Mouse (Mus musculus) adrenal gland, adult 18-20 months (tissue): ENCODE data around the gene Usp19. TPM values are rescaled to one million over a fixed set of nuclear protein-coding genes. Genes with fewer than 3 reads are reported as not detected.
A peak's percentile ranks its signal among the peaks of the same experiment; 100 is the strongest.

Experiments used
- DNase-seq, 2 experiments: peaks; one replicate each; pipeline ENCODE4 v3.0.0; 2021 to 2022; ENCODE audit warnings: low spot score in 2 of 2
- total RNA-seq, 2 experiments: library from RNA; stranded (reverse); gene quantifications; 1 replicate in 1 of 2; 2 replicates in 1 of 2; pipeline ENCODE4 v1.2.3; 2021

Gene Usp19
- total RNA-seq, 2 experiments from 2014 or later = 172 to 248 TPM

GRCm38 (mm10) chr9:108493246-108493645 lies 2.8 kb downstream of the Usp19 start:
- no peak for DNase-seq

DNA sequence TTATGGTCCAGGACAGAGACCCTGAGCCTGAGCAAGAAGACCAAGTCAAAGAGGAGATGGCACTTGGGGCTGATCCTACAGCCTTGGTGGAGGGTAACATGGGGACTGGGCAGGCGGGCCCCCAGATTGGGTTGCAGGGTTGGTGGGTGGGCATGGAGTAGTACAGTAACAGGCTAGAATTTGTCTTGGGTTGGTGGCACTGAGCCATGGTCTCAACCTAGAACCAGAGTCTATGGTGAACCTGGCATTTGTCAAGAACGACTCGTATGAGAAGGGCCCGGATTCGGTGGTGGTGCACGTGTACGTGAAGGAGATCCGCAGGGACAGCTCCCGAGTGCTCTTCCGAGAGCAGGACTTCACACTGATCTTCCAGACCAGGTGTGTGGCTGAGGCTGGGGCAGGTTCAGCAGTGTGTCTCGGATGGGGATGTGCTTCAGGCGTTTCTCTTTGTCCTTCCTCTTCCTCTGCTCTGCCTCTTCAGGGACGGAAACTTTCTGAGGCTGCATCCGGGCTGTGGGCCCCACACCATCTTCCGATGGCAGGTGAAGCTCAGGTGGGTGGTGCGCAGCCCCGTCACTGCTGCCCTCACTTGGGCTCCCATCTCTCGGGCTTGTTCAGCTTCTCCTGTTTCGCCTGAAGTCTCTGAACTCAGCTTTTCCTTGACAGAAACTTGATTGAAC lies 3.9 kb downstream of the Usp19 start:
- no peak for DNase-seq

DNA sequence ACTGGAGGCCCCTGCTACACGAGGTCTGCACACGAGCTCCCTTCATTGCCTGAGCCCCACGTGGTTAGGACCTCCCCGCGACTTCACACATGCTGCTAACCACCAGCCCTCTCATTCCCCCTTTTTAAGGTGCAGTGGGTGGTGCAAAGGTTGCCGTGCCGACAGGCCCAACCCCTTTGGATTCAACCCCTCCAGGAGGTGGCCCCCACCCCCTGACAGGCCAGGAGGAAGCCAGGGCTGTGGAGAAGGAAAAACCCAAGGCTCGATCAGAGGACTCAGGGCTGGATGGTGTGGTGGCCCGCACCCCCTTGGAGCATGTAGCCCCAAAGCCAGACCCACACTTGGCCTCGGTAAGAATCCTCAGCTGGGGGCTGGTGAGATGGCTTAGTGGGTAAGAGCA lies 4.5 kb downstream of the Usp19 start:
- DNase-seq = peak in 1 of 2 experiments; percentile 20

- no peak for DNase-seq
Observed at GRCm38 (mm10) chr9:108499231-108499630, 8.8 kb downstream of the Usp19 start.

DNA sequence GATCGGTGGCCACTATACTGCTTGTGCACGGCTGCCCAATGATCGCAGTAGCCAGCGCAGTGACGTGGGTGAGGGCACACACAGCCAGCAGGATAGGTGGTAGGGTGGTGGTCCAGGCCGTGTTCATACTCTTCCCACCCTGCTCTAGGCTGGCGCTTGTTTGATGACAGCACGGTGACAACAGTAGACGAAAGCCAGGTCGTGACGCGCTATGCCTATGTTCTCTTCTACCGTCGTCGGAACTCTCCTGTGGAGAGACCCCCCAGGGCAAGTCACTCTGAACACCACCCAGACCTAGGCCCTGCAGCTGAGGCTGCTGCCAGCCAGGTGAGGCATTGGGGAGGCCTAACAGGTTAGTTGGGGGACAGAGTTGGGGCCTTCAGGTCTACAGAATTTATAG lies 9.5 kb downstream of the Usp19 start:
- no peak for DNase-seq

GRCm38 (mm10) chr9:108506901-108507300 lies 16.5 kb downstream of the Usp19 start:
- no peak for DNase-seq

GRCm38 (mm10) chr9:108507619-108508434 lies 17.4 kb downstream of the Usp19 start, which contains the start of gene Qars:
Qars (plus strand) TSS chr9:108507706.
- peak; percentile 88 for DNase-seq

GRCm38 (mm10) chr9:108508776-108509175 lies 18.4 kb downstream of the Usp19 start:
- DNase-seq = no peak

DNA sequence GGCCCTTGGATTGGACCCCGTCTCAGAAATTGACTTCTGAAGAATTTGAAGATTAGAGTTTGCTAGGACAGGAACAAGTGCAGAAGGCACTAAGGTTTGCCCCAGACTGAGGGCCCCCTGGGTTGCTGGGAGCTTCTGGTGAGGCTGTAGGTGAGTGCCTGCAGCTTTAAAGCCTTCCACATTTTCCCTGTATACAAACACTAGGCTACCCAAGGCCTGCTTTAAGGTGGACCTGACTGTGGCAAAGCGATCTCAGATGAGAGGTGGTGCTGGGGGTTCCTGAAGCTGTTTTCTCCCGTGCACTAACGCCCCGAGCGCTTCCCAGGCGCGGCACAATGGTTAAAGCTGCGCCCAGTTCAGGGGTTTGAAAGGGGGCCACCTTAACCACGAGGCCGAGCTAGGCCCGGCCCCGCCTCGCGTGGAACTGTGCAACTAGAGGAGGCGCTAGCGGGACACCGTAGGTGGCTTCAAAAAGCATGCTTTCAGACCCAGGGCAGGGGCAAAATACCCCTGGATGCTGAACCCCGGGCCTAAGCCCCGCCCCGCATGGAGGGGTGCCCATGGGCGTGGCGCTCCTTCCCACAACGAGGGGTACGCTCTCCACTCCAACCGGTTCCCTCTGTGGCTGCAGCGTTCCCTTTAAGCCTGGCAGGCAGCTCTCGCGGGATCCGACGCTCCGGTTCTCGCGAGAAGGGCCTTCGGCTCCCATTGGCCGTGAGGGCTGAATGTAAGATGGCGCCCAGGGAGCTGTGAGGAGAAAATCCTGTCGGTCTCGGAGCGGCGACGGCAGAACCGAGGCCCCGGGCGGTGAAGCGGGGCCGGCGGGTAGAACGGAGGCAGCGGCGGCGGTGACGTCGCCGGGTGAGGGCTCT lies 26.2 kb downstream of the Usp19 start, which contains the start of gene Qrich1:
TSS of gene Qrich1 (plus strand) at position 427 of the 872 bp plus-strand sequence.
- DNase-seq = peak; percentile 88 to 93

GRCm38 (mm10) chr9:108517253-108517930 lies 27.0 kb downstream of the Usp19 start:
- DNase-seq = peak; percentile 76 to 77

DNA sequence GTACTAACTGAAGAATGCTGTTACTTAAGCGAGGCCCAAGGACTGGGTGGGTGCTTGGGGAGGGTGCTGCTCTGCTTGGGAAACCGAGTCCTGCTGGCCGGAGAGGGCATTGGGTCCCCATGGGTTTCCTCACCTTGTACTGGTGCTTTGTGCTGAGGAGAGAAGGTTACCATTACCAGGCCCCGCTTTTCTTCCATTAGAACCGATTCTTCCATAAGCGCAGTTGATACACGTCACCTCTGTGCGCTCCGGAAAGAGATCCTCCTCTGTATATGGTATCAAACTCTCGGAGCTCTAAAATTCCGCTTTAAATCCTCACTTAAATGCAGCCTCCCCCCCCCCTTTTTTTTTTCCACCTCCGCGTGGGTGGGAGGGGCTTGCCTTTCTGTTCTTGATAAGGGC lies 27.5 kb downstream of the Usp19 start:
- no peak for DNase-seq

DNA sequence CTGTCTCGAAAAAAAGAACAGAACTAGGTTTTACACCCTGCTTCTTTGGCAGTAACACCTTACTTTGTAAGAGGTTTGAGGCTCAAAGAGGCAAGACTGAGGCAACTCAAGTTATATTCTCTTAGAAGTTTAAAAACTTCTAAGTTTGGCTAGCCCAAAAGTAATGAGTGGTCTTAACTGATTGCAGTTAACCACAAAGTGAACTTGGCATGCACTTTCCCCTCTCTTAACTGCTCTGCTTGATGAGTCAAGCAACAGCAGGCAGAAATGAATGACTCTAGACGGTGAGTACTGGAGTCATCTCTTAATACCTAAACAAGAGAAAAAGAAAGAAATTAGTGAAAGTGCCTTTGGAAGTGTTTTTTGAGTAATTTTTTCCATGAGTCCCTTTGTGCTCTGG lies 31.2 kb downstream of the Usp19 start:
- DNase-seq = no peak

GRCm38 (mm10) chr9:108523341-108523740 lies 32.9 kb downstream of the Usp19 start:
- no peak for DNase-seq

DNA sequence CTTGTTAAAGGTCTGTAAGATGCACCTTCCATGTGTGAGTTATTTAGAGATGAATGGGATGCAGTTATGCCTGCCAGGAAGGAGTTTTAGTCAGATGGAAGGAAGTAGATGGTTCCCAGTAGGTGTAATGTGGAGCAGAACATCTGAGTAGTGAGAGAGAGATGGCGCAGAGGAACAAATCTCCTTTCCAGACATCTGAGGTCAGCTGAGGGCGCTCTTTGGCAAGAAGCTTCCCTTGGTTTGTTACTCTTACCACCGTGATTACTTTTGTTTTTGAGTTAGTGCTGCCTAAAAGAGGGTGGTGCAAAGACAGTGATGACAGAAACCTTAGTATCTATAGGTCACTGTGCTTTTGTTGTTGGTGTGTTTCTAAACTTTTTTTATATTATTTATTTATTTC lies 35.0 kb downstream of the Usp19 start:
- no peak for DNase-seq

- no peak for DNase-seq
Observed at GRCm38 (mm10) chr9:108530954-108531353, 40.6 kb downstream of the Usp19 start.

GRCm38 (mm10) chr9:108531496-108531895 lies 41.1 kb downstream of the Usp19 start:
- DNase-seq = no peak

GRCm38 (mm10) chr9:108540846-108541245 lies 50.4 kb downstream of the Usp19 start:
- DNase-seq = no peak

DNA sequence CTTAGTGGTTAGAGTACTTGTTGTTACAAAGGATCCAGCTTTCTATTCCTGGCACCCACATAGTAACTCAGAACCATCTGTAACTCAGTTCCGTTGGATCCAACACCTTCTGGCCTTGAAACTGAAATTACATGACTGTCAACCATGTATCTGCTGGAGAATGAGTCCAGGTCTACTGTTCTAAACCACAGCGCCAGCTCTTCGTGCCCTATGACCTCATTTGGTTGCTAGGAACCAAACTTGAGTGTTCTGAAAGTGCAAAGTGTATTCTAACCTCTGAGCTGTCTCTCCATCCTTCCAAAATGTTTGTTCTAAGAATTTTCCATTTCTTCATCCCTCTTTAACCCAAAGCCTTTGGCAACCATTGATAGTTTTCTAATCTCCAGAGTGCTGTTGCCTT lies 55.6 kb downstream of the Usp19 start:
- no peak for DNase-seq

DNA sequence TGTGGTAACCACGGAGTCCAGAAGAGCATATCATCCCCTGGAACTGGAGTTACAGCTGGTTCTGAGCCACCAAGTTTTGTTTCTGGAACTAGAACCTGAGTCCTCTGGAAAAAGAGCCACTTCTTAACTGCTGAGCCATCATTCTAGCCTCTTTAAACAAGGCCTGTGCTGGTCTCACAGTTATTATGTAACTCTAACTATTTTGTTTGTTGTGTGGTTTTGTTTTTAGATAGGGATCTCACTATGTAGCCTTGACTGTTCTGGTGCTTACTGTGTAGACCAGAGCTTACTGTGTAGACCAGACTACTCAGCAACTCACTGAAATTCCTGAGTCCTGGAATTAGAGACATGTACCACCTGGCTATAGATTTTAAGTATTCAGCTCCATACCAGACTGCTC lies 56.5 kb downstream of the Usp19 start:
- DNase-seq = no peak
